Mouse (Mus musculus) limb, embryonic 12.5 days (tissue): ENCODE results near the gene Best2. TPM values are rescaled to one million over a fixed set of nuclear protein-coding genes. Genes with fewer than 3 reads are reported as not detected.

Experiments used
- ATAC-seq: fragments of 200-750 bp; cut with Nextera tagmentation; 2 replicates; pipeline ENCODE4 v1.8.0; 2017; ENCODE audit warnings: low read depth, moderate TSS enrichment; ENCODE audit not compliant: insufficient number of reproducible peaks, insufficient read depth, low FRiP score, low TSS enrichment
- H3K27ac ChIP-seq: fragments of 300-500 bp; sonication (generic); 2 replicates; pipeline ENCODE4 v1.5.1; 2016; ENCODE audit warnings: mild to moderate bottlenecking, moderate library complexity
- H3K27me3 ChIP-seq: fragments of 300-500 bp; sonication (generic); 2 replicates; pipeline ENCODE4 v1.6.1; 2016; ENCODE audit warnings: mild to moderate bottlenecking, moderate library complexity
- H3K36me3 ChIP-seq: fragments of 300-500 bp; sonication (generic); 2 replicates; pipeline ENCODE4 v1.6.1; 2016; ENCODE audit warnings: mild to moderate bottlenecking, moderate library complexity
- H3K4me1 ChIP-seq: fragments of 300-500 bp; sonication (generic); replicated peaks from 2 replicates; pipeline ENCODE4 v1.6.1; 2016
- H3K4me2 ChIP-seq: fragments of 300-500 bp; sonication (generic); 2 replicates; pipeline ENCODE4 v1.6.1; 2016; ENCODE audit warnings: mild to moderate bottlenecking, moderate library complexity
- H3K4me3 ChIP-seq: fragments of 300-500 bp; sonication (generic); replicated peaks from 2 replicates; pipeline ENCODE4 v1.5.1; 2016; ENCODE audit warnings: mild to moderate bottlenecking
- H3K9ac ChIP-seq: fragments of 300-500 bp; sonication (generic); replicated peaks from 2 replicates; pipeline ENCODE4 v1.6.1; 2016; ENCODE audit warnings: mild to moderate bottlenecking, moderate library complexity
- H3K9me3 ChIP-seq: fragments of 300-500 bp; sonication (generic); 2 replicates; pipeline ENCODE4 v1.6.1; 2016; ENCODE audit warnings: mild to moderate bottlenecking, moderate library complexity
- WGBS: fragments of 180-500 bp; shearing (Covaris S2); methylation state at CpG from one replicate; pipeline ENCODE4 v1.1.7; 2016; 5-methylcytosine and 5-hydroxymethylcytosine counted together
- polyA plus RNA-seq: library from polyadenylated mRNA; unstranded; fragments of >200 nt; fragmentation: Nextera tagmentation; extraction: Ambion mirVana; gene quantifications from 2 replicates; pipeline ENCODE4 v1.2.1, GENCODE M21; 2016

Gene Best2
- not detected in 2 replicates for polyA plus RNA-seq

GRCm38 (mm10) chr8:85014431-85014830, at the start of gene Best2:
TSS of gene Best2 (minus strand) at chr8:85014531.
- WGBS, result 38% methylated on average over 1 of the region's 2 CpGs
- no peaks in the 10 kb centered on the region for H3K9me3 ChIP-seq
- H3K9ac ChIP-seq, result peak within 1 kb of the TSS; percentile 44; the same call in 1 of the 2 replicates
- peaks cover 5% of the 10 kb centered on the region; the same call in 1 of the 2 replicates for H3K4me1 ChIP-seq
- ATAC-seq, result no peak
- peak within 1 kb of the TSS; percentile 56 for H3K4me2 ChIP-seq
- peak within 1 kb of the TSS; percentile 32 for H3K4me3 ChIP-seq
- H3K27ac ChIP-seq, result no peak within 1 kb of the TSS
- H3K27me3 ChIP-seq, result peaks cover 53% of the 10 kb centered on the region
- H3K36me3 ChIP-seq, result peaks cover 25% of the 10 kb centered on the region

GRCm38 (mm10) chr8:85062603-85063002, 48.3 kb upstream of the Best2 start:
- H3K4me3 ChIP-seq, result no peak overlapping the region
- H3K27ac ChIP-seq, result no peak overlapping the region
- H3K9me3 ChIP-seq, result no peaks in the 10 kb centered on the region
- ATAC-seq, result no peak
- WGBS, result 92% methylated on average over 4 of the region's 4 CpGs
- peaks cover 7% of the 10 kb centered on the region; the same call in 1 of the 2 replicates for H3K4me1 ChIP-seq
- H3K4me2 ChIP-seq, result no peak overlapping the region
- H3K27me3 ChIP-seq, result no peaks in the 10 kb centered on the region
- H3K36me3 ChIP-seq, result peaks cover 48% of the 10 kb centered on the region
- no peak overlapping the region for H3K9ac ChIP-seq

- H3K27me3 ChIP-seq, result no peaks in the 10 kb centered on the region
- under 1% methylated on average over 52 of the region's 53 CpGs for WGBS
- H3K4me2 ChIP-seq, result peak within 1 kb of the TSS; percentile 93
- ATAC-seq, result peak; percentile 88
- H3K4me1 ChIP-seq, result peaks cover 7% of the 10 kb centered on the region; the same call in 1 of the 2 replicates
- peak within 1 kb of the TSS; percentile 66 for H3K9ac ChIP-seq
- H3K4me3 ChIP-seq, result peak within 1 kb of the TSS; percentile 80
- H3K9me3 ChIP-seq, result no peaks in the 10 kb centered on the region
- H3K27ac ChIP-seq, result no peak within 1 kb of the TSS
- peaks cover 42% of the 10 kb centered on the region for H3K36me3 ChIP-seq
These were observed 45.7 kb upstream of the Best2 start, which contains the start of gene Fbxw9 for GRCm38 (mm10) chr8:85059879-85060616. TSS of gene Fbxw9 (plus strand) at chr8:85060055.

- Histone ChIP-seq H3K36me3 (peaks cover 52% of the 10 kb centered on the region), H3K9ac (no peak overlapping the region), H3K27ac (no peak overlapping the region), H3K4me2 (no peak overlapping the region), H3K4me1 (peaks cover 7% of the 10 kb centered on the region; the same call in 1 of the 2 replicates), H3K27me3 (no peaks in the 10 kb centered on the region), H3K4me3 (no peak overlapping the region), H3K9me3 (no peaks in the 10 kb centered on the region)
- WGBS, result 80% methylated on average over 7 of the region's 7 CpGs
- no peak for ATAC-seq
These were observed 43.0 kb upstream of the Best2 start for GRCm38 (mm10) chr8:85057367-85057766.

- Histone ChIP-seq H3K4me2 (no peak overlapping the region), H3K4me3 (no peak overlapping the region), H3K36me3 (peaks cover 89% of the 10 kb centered on the region), H3K27me3 (no peaks in the 10 kb centered on the region), H3K9me3 (no peaks in the 10 kb centered on the region), H3K9ac (no peak overlapping the region), H3K4me1 (peaks cover 7% of the 10 kb centered on the region; the same call in 1 of the 2 replicates), H3K27ac (no peak overlapping the region)
- ATAC-seq, result no peak
- WGBS, result 87% methylated on average over 6 of the region's 6 CpGs
These were observed 29.3 kb upstream of the Best2 start for GRCm38 (mm10) chr8:85043619-85044018.

- peaks cover 28% of the 10 kb centered on the region for H3K4me1 ChIP-seq
- H3K4me2 ChIP-seq, result peak overlapping the region; percentile 93
- ATAC-seq, result peak; percentile 11; the same call in 1 of the 2 replicates
- H3K27ac ChIP-seq, result peak overlapping the region; percentile 100
- H3K9ac ChIP-seq, result peak overlapping the region; percentile 92
- H3K9me3 ChIP-seq, result no peaks in the 10 kb centered on the region
- no peaks in the 10 kb centered on the region for H3K27me3 ChIP-seq
- H3K36me3 ChIP-seq, result peaks cover 45% of the 10 kb centered on the region
- WGBS, result under 1% methylated on average over 57 of the region's 57 CpGs
- H3K4me3 ChIP-seq, result peak overlapping the region; percentile 78
These were observed 23.6 kb upstream of the Best2 start for GRCm38 (mm10) chr8:85037681-85038531.

- ATAC-seq, result peak; percentile 77
- Histone ChIP-seq H3K27ac (peak overlapping the region; percentile 100), H3K36me3 (peaks cover 45% of the 10 kb centered on the region), H3K4me2 (peak overlapping the region; percentile 93), H3K9ac (peak overlapping the region; percentile 92), H3K9me3 (no peaks in the 10 kb centered on the region), H3K27me3 (no peaks in the 10 kb centered on the region), H3K4me1 (peaks cover 28% of the 10 kb centered on the region), H3K4me3 (peak overlapping the region; percentile 78)
- WGBS, result 2% methylated on average over 14 of the region's 14 CpGs
These were observed 23.0 kb upstream of the Best2 start for GRCm38 (mm10) chr8:85037366-85037680.

- WGBS, result under 1% methylated on average over 59 of the region's 59 CpGs
These were observed 22.5 kb upstream of the Best2 start, which contains the start of gene Tnpo2 for GRCm38 (mm10) chr8:85036718-85037365. TSS of gene Tnpo2 (plus strand) at chr8:85036915.

GRCm38 (mm10) chr8:85036381-85036717, 22.0 kb upstream of the Best2 start:
- peak overlapping the region; percentile 78 for H3K4me3 ChIP-seq
- H3K4me2 ChIP-seq, result peak overlapping the region; percentile 88
- peaks cover 28% of the 10 kb centered on the region for H3K4me1 ChIP-seq
- H3K27me3 ChIP-seq, result no peaks in the 10 kb centered on the region
- peaks cover 45% of the 10 kb centered on the region for H3K36me3 ChIP-seq
- peak overlapping the region; percentile 100 for H3K27ac ChIP-seq
- WGBS, result under 1% methylated on average over 9 of the region's 9 CpGs
- H3K9me3 ChIP-seq, result no peaks in the 10 kb centered on the region
- ATAC-seq, result peak; percentile 23; the same call in 1 of the 2 replicates
- H3K9ac ChIP-seq, result peak overlapping the region; percentile 73

More at GRCm38 (mm10) chr8:85036718-85037365, 22.5 kb upstream of the Best2 start, which contains the start of gene Tnpo2:
- H3K9me3 ChIP-seq, result no peaks in the 10 kb centered on the region
- peak; percentile 87 for ATAC-seq
- peak within 1 kb of the TSS; percentile 92 for H3K9ac ChIP-seq
- H3K27me3 ChIP-seq, result no peaks in the 10 kb centered on the region
- peak within 1 kb of the TSS; percentile 93 for H3K4me2 ChIP-seq
- peaks cover 28% of the 10 kb centered on the region for H3K4me1 ChIP-seq
- peak within 1 kb of the TSS; percentile 100 for H3K27ac ChIP-seq
- H3K36me3 ChIP-seq, result peaks cover 45% of the 10 kb centered on the region
- peak within 1 kb of the TSS; percentile 78 for H3K4me3 ChIP-seq

GRCm38 (mm10) chr8:85035728-85036310, 21.5 kb upstream of the Best2 start:
- Histone ChIP-seq H3K4me1 (peaks cover 28% of the 10 kb centered on the region), H3K27me3 (no peaks in the 10 kb centered on the region), H3K4me2 (peak overlapping the region; percentile 88), H3K4me3 (peak overlapping the region; percentile 78), H3K9ac (peak overlapping the region; percentile 73), H3K9me3 (no peaks in the 10 kb centered on the region), H3K27ac (peak overlapping the region; percentile 100), H3K36me3 (peaks cover 44% of the 10 kb centered on the region)
- WGBS, result 1% methylated on average over 15 of the region's 15 CpGs
- ATAC-seq, result no peak
